Mouse (Mus musculus): ENCODE data around the gene Lcn2.

DNA sequence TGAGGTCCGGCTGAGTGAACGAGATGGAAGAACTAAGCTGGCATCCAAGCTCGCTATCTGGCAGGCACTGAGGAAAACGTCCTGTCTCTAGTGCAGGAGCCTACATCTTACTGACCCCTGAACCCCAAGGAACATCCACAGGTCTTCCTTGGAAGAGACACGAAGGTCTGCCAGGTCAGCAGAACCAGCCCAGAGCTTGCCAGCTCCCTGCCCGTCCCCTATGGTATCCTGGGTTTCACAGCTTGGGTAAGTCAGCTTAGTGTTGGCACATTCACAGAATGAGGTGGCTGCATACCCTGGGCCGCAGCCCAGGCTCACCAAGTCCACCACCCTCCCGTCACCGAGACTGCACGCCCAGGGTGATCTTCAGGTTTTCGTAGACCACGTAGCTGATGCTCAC lies 27.7 kb upstream of the Lcn2 start:
- no peak for TF ChIP-seq CTCF (IDR thresholded peaks at IDR 0.05; ENCODE audit: borderline replicate concordance, control insufficient read depth, extremely low read depth, insufficient read depth, low read length, poor library complexity)
- no peak for TF ChIP-seq POLR2A (IDR thresholded peaks at IDR 0.05; ENCODE audit: control insufficient read depth, extremely low read depth, insufficient read depth, low read length, poor library complexity)

Data from thymus, adult 2 months (tissue).